Mouse (Mus musculus) common myeloid progenitor, adult 5-6 weeks (primary cell): ENCODE measurements around the gene Fibin. TPM values are rescaled to one million over a fixed set of nuclear protein-coding genes. Genes with fewer than 3 reads are reported as not detected.

Experiments
- ATAC-seq: replicated peaks from 2 replicates; pipeline ENCODE4 v1.8.0; 2016; ENCODE audit warnings: low read depth, mild to moderate bottlenecking, moderate TSS enrichment, inconsistent platforms; ENCODE audit not compliant: poor library complexity, severe bottlenecking
- total RNA-seq: library from RNA; stranded (forward); fragments of 200-1000, 187-1606 nt; gene quantifications from 2 replicates; pipeline ENCODE4 v1.2.3, GENCODE M21; 2017

Fibin gene
- total RNA-seq, 1 experiment from 2014 or later, result not detected

- no peak for ATAC-seq
These were observed 46.7 kb downstream of the Fibin start for GRCm38 (mm10) chr2:110316116-110316883.

- ATAC-seq, result no peak
These were observed 48.4 kb downstream of the Fibin start, which contains the start of gene Bbox1 for GRCm38 (mm10) chr2:110314509-110315155. Gene Bbox1 (minus strand): TSS chr2:110314560.

- no peak for ATAC-seq
These were observed 48.9 kb downstream of the Fibin start for GRCm38 (mm10) chr2:110314074-110314473.

GRCm38 (mm10) chr2:110313305-110313824 is 49.6 kb downstream of the Fibin start:
- ATAC-seq, result no peak

Other genes starting within 250 kb of the Fibin start
- not detected in 2 replicates for gene Bbox1, start 48.6 kb downstream of the Fibin start, total RNA-seq
- not detected in 2 replicates for gene Slc5a12, start 234.1 kb upstream of the Fibin start, total RNA-seq